Mouse (Mus musculus): ENCODE data around the gene H2-T23.

The H2-T23 gene

DNA sequence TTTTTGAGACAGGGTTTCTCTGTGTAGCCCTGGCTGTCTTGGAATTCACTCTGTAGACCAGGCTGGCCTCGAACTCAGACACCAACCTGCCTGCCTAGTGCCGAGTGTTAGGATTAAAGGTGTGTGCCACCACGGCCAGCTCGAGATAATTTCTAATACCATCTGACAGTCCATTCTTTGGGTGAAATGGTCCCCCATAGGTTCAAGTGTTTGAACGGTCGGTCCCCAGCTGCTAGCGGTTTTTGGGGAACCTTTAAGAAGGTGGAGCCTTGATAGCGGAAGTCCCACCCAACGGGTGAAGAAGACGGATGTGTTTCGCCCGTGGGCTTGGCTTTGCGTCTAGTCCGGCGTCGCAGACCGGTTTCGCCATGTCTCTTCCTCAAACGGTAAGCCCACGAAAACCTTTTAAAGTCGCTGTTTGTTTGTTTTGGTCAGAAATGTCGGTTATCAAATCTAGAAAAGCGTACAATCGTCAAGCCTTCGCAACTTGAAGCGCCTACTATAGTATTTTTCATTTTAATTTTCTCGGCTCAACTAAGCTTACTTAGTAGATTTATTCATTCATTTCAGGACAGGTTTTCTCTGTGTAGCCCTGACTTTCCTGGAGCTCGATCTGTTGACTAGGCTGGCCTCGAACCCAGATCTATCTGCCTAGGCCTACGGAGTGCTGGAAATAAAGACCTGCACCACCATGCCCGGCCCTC is 38.3 kb downstream of the H2-T23 start:
- peak; percentile 73 to 83 for DNase-seq (ENCODE audit: low spot score in 2 of 2)

GRCm38 (mm10) chr17:35993675-35994074 is 39.0 kb downstream of the H2-T23 start:
- peak; percentile 57 to 60 for DNase-seq (ENCODE audit: low spot score in 2 of 2)

DNA sequence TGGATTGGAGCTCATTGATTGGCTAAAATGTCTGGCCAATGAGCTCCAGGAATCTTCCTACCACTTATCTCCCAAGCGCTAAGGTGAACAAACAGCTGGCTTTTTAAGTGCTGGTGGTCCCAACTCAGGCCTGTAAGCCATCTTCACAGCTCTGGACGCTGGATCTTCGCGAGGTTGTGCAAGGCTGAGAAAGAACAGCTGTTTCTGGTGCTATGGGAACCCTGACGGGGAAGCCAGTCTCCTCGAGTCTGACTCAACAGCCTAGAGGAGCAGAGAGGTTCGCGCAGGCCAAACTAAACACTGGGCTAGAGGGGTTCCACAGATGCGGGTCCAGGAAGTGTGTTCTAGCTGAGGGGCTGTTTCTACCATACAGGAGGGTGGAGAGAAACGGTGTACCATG is 40.9 kb downstream of the H2-T23 start:
- DNase-seq (ENCODE audit: low spot score in 2 of 2) = no peak

GRCm38 (mm10) chr17:35981776-35982175 is 50.9 kb downstream of the H2-T23 start:
- DNase-seq (ENCODE audit: low spot score in 2 of 2) = no peak

- peak in 1 of 2 experiments; percentile 55 for DNase-seq (ENCODE audit: low spot score in 2 of 2)
Observed at GRCm38 (mm10) chr17:35980363-35980754, 52.3 kb downstream of the H2-T23 start.

All from right cerebral cortex, postnatal 36 days (tissue).